Mouse (Mus musculus) yolk sac, embryonic 10.5 days (tissue): ENCODE results near the gene Cited4.
A peak's percentile ranks its signal among the peaks of the same experiment; 100 is the strongest.

ENCODE experiments used
- DNase-seq: peaks from one replicate; pipeline ENCODE4 v3.0.0-alpha.2; 2017; ENCODE audit warnings: low spot score

The Cited4 gene

GRCm38 (mm10) chr4:120680953-120681352 is 14.6 kb downstream of the Cited4 start:
- no peak for DNase-seq

- peak; percentile 38 for DNase-seq
Observed at GRCm38 (mm10) chr4:120682168-120682567, 15.8 kb downstream of the Cited4 start.

- no peak for DNase-seq
Observed at GRCm38 (mm10) chr4:120683278-120683997, 17.1 kb downstream of the Cited4 start.

DNA sequence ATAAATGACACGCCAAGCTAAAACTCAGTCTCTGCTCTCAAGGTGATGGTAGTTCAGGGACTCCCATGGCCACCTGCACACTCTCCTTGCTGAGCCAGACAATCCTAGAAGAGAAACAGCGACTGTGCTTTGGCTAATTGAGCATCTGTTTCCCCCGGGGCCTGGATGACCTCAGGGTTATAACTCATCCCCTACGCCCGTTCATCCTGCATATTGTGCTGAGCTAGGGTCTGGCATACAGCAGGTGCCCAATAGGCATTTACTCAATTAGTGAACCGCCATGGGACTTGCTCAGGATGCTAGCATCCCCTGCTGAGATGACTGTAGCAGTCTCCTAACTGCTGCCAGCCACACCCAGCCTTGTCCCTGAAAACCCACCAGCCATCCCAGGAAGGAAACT is 20.9 kb downstream of the Cited4 start:
- DNase-seq, result no peak

DNA sequence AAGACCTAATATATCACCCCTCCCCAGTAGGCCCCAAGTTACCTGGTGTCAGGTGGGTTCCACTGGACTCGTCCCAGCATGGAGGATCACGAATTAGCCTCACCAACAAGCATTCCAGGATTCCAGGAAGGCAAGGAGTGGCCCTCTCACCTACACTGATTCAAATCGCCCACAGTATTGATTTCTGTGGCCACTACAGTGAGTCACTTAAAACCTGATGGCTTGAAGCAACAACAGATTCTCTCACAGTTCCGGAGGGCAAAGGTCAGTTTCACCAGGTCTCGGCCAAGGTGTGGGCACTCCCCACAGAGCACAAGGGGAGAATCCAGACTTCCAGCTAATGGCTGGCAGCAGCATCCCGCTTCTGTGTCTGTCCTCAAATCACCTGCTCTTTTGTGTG is 22.9 kb downstream of the Cited4 start:
- DNase-seq, result no peak

- DNase-seq, result no peak
Observed at GRCm38 (mm10) chr4:120692717-120693116, 26.3 kb downstream of the Cited4 start.

- no peak for DNase-seq
Observed at GRCm38 (mm10) chr4:120697353-120697752, 31.0 kb downstream of the Cited4 start.

DNA sequence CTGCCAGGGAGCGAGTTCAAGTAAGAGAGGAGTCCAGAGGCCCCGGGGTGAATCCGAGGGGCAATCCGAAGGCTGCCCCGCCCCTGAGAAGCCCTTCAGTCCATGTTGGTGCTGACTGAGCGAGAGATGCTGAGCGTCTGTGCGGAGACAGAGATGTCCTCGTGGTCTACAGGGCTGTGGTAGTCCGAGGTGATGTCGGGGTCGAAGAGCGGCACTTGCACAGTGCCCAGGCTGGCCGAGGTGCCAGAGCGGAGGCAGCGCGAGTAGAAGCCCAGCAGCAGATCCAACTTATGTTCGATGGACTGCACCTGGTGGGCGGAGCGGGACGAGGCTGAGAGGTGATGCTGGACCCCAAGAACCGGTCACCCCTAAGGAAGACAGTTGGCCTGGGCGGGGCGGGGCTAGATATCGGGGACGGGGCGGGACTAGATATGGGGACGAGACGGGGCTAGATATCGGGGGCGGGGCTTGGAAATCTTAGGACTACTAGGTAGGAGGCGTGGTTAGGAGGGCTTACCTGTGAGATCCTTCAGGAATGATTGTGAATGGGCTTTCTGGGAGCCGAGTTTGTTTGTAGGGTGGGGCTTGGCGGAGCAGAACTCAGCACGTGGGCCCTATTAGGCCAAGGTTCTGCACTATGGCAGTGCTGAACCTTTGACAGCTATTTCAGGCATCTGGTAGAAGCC is 31.6 kb downstream of the Cited4 start:
- DNase-seq, result no peak

DNA sequence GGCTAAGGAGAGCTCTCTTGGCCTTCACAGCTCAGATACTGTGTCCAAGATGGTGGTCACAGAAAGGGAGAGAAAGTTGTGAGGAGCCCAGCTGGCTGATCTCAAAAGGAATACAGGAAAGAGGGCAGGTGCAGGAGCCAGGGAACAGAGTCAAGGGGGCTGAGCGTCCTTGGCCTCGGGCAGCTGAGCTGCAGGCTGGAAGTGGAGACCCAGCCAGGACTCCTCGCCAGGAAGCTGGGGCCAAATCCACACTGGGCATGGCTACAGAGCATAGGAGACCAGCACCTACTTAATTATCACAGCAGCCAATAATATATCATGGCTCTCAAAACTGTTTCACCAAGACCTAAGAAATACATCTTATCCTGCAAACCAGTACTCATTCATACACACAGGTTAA is 34.8 kb downstream of the Cited4 start:
- no peak for DNase-seq

DNA sequence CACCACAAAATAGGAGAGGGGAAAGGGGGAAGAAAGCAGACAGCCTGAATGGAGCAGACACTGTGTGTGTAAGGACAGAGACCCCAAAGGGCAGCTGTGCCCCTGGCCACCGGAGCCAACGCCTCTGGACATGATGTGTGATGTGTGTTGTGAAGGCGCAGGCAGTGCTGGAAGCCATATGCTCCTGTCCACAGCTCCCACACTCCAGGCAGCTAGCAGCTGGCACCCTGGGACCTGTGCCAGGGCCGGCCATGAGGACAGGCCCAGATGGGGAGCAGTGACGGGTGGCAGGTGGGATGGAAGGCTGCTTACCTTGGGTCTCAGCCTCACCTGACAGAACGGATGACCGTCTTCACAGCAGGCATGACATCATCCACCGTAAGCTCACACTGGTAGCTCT is 35.7 kb downstream of the Cited4 start:
- no peak for DNase-seq

DNA sequence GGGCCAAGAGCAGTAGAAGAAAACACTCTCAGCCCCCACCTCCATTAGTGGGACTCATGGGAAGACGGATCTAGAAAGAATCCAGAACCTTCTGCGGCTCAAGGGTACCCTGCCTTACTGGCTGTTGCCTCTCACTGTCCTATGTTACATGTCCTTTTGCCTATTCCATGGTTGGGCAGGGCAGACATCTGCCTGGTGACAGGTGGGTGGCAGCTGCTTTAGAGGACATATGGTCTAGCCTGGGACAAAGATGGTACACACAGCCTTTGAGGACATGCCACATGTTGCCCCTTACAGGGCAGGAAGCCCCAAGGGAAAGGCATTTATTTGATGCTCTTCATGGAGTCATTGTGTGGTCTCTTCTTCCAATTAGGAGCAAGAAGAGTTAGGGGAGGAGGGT is 36.1 kb downstream of the Cited4 start:
- no peak for DNase-seq

GRCm38 (mm10) chr4:120712236-120712635 is 45.9 kb downstream of the Cited4 start:
- no peak for DNase-seq

DNA sequence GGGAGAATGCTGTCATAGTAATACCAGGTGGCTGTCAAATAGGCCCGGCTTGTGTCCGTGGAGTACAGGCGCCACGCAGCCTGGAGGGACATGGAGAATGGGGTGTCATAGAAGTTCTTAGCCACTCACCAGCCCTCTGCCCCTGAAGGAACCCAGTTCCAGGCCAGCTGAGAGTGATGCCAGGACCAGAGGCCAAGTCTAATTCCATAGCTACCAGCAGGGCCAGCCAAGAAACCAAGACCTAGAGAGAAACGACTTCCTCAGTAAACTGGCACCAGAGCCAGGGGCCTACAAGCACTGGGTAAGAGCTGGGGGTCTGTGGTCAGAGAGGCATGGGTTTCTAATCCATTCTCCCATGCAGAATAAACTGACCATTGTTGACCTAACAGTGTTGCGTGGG is 46.6 kb downstream of the Cited4 start:
- DNase-seq, result no peak

DNA sequence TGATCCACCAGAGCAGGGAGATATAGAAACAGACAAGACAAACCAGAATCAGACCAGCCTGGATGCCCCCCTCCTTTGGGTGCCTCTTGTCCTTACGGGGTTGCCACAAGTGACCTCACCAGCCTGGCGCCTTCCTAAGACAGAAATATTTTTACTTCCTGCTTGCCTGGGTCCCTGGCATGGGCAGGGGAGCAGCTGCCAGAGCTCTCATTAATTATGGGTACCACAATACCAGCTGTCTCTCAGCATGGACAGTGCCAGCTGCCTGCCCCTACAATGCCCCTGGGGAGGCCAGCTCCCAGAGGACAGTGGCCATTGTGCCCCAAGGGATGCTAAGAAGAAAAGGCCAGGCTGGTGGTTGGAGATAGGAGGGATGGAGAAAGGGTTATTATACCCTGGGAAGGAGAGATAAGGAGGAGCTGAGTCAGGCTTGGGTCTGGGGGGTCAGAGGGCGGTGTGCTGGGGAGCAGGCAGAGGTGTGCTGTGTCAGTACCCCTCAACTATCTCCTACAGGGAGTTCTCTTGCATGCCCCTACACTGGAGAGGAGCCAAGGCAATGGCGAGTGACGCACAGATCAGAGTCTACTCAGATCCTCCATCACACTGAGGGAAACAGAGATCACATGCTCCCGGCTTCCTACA is 47.6 kb downstream of the Cited4 start:
- DNase-seq, result no peak

DNA sequence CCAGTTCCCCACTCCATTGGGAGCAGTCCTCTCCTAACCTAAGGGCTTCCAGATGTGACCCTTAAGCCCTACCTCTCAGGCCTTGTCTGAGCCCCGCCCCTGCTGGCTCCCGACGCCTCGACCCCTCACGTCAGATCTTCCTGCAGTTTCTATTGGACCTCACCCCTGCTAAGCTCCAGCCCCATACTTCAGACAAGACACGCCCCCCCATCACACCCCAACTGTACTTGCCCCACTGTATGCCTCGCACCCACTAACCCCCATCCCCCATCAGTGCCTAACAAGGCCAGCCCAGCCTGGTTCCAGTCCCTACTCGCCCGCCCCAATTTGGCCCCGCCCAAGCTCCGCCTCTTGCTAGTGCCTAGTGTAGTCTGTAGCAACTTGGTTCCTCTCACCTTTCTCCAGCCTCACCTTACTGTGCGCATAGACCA is 49.8 kb downstream of the Cited4 start:
- DNase-seq, result peak; percentile 60

- no peak for DNase-seq
Observed at GRCm38 (mm10) chr4:120716765-120717164, 50.4 kb downstream of the Cited4 start.
